Mouse (Mus musculus) midbrain, embryonic 15.5 days (tissue): ENCODE results near the gene Arl15. TPM values are rescaled to one million over a fixed set of nuclear protein-coding genes. Genes with fewer than 3 reads are reported as not detected.
A peak's percentile ranks its signal among the peaks of the same experiment; 100 is the strongest.

Source experiments
- ATAC-seq: fragments of 200-750 bp; cut with Nextera tagmentation; replicated peaks from 2 replicates; pipeline ENCODE4 v1.8.0; 2017; ENCODE audit warnings: moderate TSS enrichment
- H3K27ac ChIP-seq: fragments of 300-500 bp; sonication (generic); 2 replicates; pipeline ENCODE4 v1.5.1; 2015; ENCODE audit warnings: mild to moderate bottlenecking, inconsistent platforms
- H3K27me3 ChIP-seq: fragments of 300-500 bp; sonication (generic); replicated peaks from 2 replicates; pipeline ENCODE4 v1.6.1; 2015; ENCODE audit warnings: inconsistent platforms
- H3K36me3 ChIP-seq: fragments of 300-500 bp; sonication (generic); replicated peaks from 2 replicates; pipeline ENCODE4 v1.6.1; 2015; ENCODE audit warnings: inconsistent platforms
- H3K4me1 ChIP-seq: fragments of 300-500 bp; sonication (generic); 2 replicates; pipeline ENCODE4 v1.6.1; 2015; ENCODE audit warnings: inconsistent platforms
- H3K4me2 ChIP-seq: fragments of 300-500 bp; sonication (generic); 2 replicates; pipeline ENCODE4 v1.6.1; 2015; ENCODE audit warnings: inconsistent platforms, mild to moderate bottlenecking, moderate library complexity
- H3K4me3 ChIP-seq: fragments of 300-500 bp; sonication (generic); 2 replicates; pipeline ENCODE4 v1.5.1; 2015; ENCODE audit warnings: mild to moderate bottlenecking, inconsistent platforms
- H3K9ac ChIP-seq: fragments of 300-500 bp; sonication (generic); 2 replicates; pipeline ENCODE4 v1.6.1; 2015; ENCODE audit warnings: mild to moderate bottlenecking, inconsistent platforms
- H3K9me3 ChIP-seq: fragments of 300-500 bp; sonication (generic); 2 replicates; pipeline ENCODE4 v1.6.1; 2016; ENCODE audit warnings: inconsistent platforms
- WGBS: fragments of 180-500 bp; shearing (Covaris S2); methylation state at CpG from one replicate; pipeline ENCODE4 v1.1.7; 2015; ENCODE audit warnings: mixed read lengths; 5-methylcytosine and 5-hydroxymethylcytosine counted together
- polyA plus RNA-seq: library from polyadenylated mRNA; unstranded; fragments of >200 nt; fragmentation: Nextera tagmentation; extraction: Ambion mirVana; gene quantifications from 2 replicates; pipeline ENCODE4 v1.2.1, GENCODE M21; 2015

The Arl15 gene
- polyA plus RNA-seq, 1 experiment from 2014 or later: 18.5 TPM

DNA sequence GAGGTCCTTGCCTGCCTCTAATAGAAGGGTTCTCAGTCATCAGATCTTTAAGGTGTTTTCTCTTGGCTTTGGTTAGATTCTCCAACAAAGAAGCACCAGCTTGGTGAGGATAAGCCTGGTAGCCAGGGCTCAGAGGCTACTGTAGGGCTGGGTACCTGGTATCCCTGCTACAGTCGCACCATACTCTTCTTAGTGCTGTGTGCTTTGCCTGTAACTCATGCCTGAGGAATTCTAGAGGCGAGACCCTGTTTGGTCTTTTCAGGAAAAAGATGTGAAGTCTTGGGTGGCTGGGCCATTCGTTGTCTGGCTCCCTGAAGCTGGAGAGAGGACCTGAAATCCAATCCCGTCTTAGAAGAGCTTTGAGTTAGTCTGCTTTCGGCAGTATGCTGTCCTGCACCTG, 93.8 kb downstream of the Arl15 start:
- ATAC-seq: no peak

GRCm38 (mm10) chr13:113888704-113889103, 94.4 kb downstream of the Arl15 start:
- Histone ChIP-seq H3K4me3 (no peak overlapping the region; the same call in 1 of the 2 replicates), H3K4me1 (peaks cover 23% of the 10 kb centered on the region), H3K27ac (no peak overlapping the region), H3K4me2 (peak overlapping the region; percentile 43), H3K27me3 (no peaks in the 10 kb centered on the region), H3K9me3 (no peaks in the 10 kb centered on the region), H3K9ac (peak overlapping the region; percentile 21; the same call in 1 of the 2 replicates), H3K36me3 (no peaks in the 10 kb centered on the region)
- WGBS: 22% methylated on average over 16 of the region's 16 CpGs
- peak; percentile 59 for ATAC-seq

More for the DNA sequence above, 93.8 kb downstream of the Arl15 start:
- Histone ChIP-seq H3K27ac (no peak overlapping the region), H3K4me2 (no peak overlapping the region), H3K4me1 (peaks cover 23% of the 10 kb centered on the region), H3K9me3 (no peaks in the 10 kb centered on the region), H3K4me3 (no peak overlapping the region), H3K9ac (no peak overlapping the region), H3K36me3 (no peaks in the 10 kb centered on the region), H3K27me3 (no peaks in the 10 kb centered on the region)
- WGBS: 57% methylated on average over 5 of the region's 5 CpGs

DNA sequence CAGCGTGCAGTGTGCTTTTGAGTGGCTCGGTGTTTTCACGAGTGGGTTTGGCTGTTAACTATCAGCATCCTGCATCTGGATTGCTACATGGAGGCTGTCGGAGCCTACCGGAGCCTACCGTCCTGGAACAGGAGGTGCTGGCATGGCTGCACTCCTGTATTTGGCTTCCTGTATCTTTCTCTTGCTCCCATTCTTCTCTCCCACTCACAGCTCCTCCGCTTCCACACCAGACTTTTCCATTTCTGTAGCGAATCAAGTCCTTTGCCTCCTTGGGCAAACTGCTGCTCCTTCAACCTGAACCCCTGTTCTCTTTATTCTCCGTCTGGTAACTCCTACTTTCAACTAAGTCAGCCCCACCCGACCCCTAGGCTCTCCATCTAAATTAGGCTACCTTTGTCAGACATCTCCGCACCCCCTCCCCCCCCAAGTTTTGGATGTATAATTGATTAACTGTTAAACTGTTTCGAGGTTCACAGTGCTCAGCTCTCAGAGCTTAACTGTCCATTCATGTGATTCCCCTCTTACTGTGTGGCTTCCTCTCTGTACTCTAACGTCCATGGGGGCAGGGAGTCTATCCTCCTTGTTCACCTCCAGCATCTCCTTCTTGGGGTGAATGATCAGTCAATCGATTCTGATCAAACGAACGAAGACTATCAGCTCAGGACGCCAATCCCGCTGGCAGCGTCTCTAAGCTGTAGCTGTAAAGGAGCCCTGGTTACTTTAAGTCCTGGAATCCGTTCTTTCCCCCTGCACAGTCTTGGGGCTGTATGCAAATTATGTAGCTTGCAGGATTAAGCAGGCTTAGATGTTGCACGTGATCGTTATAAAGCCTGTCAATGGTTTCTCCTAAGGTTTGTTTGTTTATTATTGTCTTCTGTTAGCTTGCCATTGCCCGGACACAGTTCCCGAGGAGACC, 95.1 kb downstream of the Arl15 start:
- no peaks in the 10 kb centered on the region for H3K27me3 ChIP-seq
- no peak overlapping the region for H3K9ac ChIP-seq
- no peaks in the 10 kb centered on the region for H3K9me3 ChIP-seq
- H3K4me3 ChIP-seq: no peak overlapping the region; the same call in 1 of the 2 replicates
- no peaks in the 10 kb centered on the region for H3K36me3 ChIP-seq
- H3K27ac ChIP-seq: no peak overlapping the region
- peak overlapping the region; percentile 43 for H3K4me2 ChIP-seq
- peak; percentile 35 for ATAC-seq
- 37% methylated on average over 24 of the region's 24 CpGs for WGBS
- H3K4me1 ChIP-seq: peaks cover 23% of the 10 kb centered on the region

DNA sequence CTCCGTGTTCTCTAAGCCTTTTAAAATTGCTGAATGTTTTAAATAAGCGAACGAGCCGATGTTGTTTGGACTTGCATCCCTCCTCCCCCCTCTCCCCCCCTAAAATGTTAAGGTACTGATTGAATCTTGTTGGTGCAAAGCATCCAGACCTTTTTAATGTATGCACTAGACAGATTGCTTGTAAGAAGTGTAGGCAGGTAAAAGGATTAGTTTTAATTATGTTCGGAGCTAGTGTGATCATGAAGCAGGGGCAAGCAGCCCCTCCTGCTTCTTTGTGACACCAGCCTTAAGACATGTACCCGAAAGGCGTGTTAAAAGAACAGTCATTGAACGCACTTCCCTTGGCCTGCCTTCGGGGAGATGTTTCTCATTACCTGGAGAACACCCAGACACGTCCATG, 102.4 kb downstream of the Arl15 start:
- WGBS: 83% methylated on average over 10 of the region's 10 CpGs
- Histone ChIP-seq H3K9ac (no peak overlapping the region), H3K27ac (no peak overlapping the region), H3K9me3 (no peaks in the 10 kb centered on the region), H3K4me2 (no peak overlapping the region), H3K4me3 (no peak overlapping the region), H3K36me3 (no peaks in the 10 kb centered on the region), H3K27me3 (no peaks in the 10 kb centered on the region), H3K4me1 (no peaks in the 10 kb centered on the region)
- ATAC-seq: no peak

DNA sequence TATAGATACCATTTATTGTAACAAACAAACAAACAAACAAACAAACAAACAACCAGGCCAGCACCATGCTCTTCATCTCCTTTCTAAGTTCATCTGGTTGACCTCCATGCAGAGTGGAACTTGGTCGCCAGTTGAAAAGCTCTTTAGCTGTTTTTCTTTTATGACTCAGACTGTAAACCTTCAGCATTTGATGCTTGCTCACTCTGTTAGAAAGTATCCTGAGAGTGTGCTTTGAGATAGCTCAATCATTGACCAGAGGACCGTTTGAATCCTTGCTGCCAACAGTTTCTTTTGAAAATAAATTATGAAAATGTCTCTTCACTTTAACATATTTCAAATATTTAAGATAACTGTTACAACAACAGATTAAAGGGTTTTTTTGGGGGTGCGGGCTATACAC, 103.2 kb downstream of the Arl15 start:
- no peak for ATAC-seq
- Histone ChIP-seq H3K4me1 (no peaks in the 10 kb centered on the region), H3K27me3 (no peaks in the 10 kb centered on the region), H3K9ac (no peak overlapping the region), H3K36me3 (no peaks in the 10 kb centered on the region), H3K27ac (no peak overlapping the region), H3K4me2 (no peak overlapping the region), H3K4me3 (no peak overlapping the region), H3K9me3 (no peaks in the 10 kb centered on the region)
- WGBS: 92% methylated on average over 3 of the region's 3 CpGs

DNA sequence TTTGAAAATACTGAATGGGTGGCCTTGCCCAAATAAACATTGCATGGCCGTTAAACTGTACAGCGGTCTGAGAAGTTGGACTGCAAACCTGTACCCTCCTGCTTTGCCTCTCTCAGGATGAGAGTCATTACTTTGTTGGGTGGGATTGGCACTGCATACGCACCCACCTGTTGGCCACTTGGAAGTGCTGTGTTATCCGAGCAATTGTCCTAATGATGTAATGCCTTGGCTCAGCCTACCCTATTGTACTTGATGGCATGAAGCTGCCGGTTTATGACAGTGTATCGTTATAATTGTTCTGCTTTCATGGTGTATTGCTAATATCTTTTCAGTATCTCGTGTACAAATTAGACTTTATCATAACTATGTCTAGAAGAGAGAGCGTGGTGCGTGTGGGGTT, 103.6 kb downstream of the Arl15 start:
- Histone ChIP-seq H3K9ac (no peak overlapping the region), H3K4me2 (no peak overlapping the region), H3K27ac (no peak overlapping the region), H3K27me3 (no peaks in the 10 kb centered on the region), H3K36me3 (no peaks in the 10 kb centered on the region), H3K9me3 (no peaks in the 10 kb centered on the region), H3K4me1 (no peaks in the 10 kb centered on the region), H3K4me3 (no peak overlapping the region)
- no peak for ATAC-seq
- WGBS: 92% methylated on average over 9 of the region's 9 CpGs

- ATAC-seq: no peak
- Histone ChIP-seq H3K9ac (no peak overlapping the region), H3K9me3 (no peaks in the 10 kb centered on the region), H3K4me1 (no peaks in the 10 kb centered on the region), H3K27ac (no peak overlapping the region), H3K36me3 (no peaks in the 10 kb centered on the region), H3K4me3 (no peak overlapping the region), H3K4me2 (no peak overlapping the region), H3K27me3 (no peaks in the 10 kb centered on the region)
- WGBS: 93% methylated on average over 11 of the region's 11 CpGs
Measured at GRCm38 (mm10) chr13:113901001-113901545, 106.8 kb downstream of the Arl15 start.

DNA sequence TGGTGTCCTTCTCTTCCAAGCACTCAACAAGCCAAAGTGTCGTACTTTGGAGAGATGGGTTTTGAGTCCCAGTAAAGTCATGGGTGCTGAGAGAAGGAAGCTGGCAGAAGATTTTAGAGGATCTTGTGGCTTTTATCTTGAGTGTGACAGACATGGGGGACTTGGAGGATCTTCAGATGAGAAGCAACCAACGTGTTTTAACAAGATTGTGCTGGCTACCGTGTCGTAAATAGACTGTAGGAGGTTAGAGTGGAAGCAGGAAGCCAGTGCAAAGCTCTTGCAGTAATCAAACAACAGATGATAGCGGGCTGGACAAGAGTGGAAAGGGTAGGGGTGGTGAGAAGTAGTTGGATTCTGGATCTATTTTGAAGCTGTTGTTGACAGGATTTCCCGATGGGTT, 109.0 kb downstream of the Arl15 start:
- Histone ChIP-seq H3K27ac (no peak overlapping the region), H3K36me3 (no peaks in the 10 kb centered on the region), H3K4me1 (no peaks in the 10 kb centered on the region), H3K9ac (no peak overlapping the region), H3K27me3 (no peaks in the 10 kb centered on the region), H3K9me3 (no peaks in the 10 kb centered on the region), H3K4me2 (no peak overlapping the region), H3K4me3 (no peak overlapping the region)
- WGBS: 90% methylated on average over 6 of the region's 6 CpGs
- no peak for ATAC-seq

DNA sequence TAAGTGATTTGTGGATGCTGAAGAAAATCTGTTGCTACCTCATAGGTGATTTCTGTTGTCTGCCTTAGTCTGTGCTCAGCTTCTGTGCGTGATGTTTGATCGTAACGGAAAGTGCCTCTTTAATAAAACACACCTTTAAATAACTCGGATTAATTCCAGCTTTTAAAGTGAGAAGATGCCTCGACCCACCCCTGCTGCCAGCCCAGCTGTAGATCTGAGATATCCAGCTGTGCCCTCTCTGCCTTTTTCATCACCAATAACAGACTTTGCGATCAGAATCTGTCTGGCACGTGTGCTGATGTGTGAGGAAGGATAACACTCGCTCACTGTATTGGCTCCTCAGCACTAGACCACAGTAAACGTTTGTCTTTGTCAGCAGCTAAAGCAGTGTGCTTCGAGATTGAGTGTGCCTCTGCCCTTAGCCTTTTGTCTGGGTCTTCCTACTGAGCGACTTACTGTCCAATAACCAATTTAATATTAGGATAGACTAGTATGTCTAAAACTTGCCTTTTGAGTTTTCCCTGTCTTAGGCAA, 117.7 kb downstream of the Arl15 start:
- Histone ChIP-seq H3K27ac (no peak overlapping the region), H3K9me3 (no peaks in the 10 kb centered on the region), H3K4me3 (no peak overlapping the region), H3K4me2 (peak overlapping the region; percentile 19; the same call in 1 of the 2 replicates), H3K4me1 (peaks cover 15% of the 10 kb centered on the region), H3K9ac (no peak overlapping the region), H3K36me3 (no peaks in the 10 kb centered on the region), H3K27me3 (no peaks in the 10 kb centered on the region)
- 37% methylated on average over 11 of the region's 11 CpGs for WGBS
- peak; percentile 55 for ATAC-seq

GRCm38 (mm10) chr13:113914551-113914971, 120.3 kb downstream of the Arl15 start:
- H3K4me1 ChIP-seq: peaks cover 30% of the 10 kb centered on the region
- no peak overlapping the region for H3K9ac ChIP-seq
- 8% methylated on average over 9 of the region's 9 CpGs for WGBS
- no peak overlapping the region for H3K4me3 ChIP-seq
- H3K27me3 ChIP-seq: no peaks in the 10 kb centered on the region
- no peak for ATAC-seq
- H3K4me2 ChIP-seq: peak overlapping the region; percentile 17; the same call in 1 of the 2 replicates
- no peak overlapping the region for H3K27ac ChIP-seq
- H3K9me3 ChIP-seq: no peaks in the 10 kb centered on the region
- H3K36me3 ChIP-seq: no peaks in the 10 kb centered on the region

DNA sequence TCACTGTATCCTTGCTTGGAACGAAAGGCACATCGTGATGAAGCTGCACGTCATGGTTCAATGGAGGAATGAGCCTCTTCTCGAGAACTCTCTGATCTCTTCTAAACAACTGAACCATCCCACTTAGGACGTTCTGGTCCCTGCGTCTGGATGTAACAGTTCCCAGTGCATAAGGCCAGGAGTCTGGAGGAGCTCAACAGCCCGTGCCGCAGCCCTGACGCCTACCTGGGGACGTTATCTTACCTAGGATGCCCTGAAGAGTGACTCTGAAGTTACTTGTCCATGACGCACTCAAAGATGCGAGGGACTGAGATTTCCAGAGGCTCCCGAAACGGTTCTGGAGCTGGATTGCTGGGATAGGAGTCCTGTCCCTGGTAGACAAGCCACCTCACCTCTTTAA, 121.4 kb downstream of the Arl15 start:
- no peak for ATAC-seq
- Histone ChIP-seq H3K27ac (no peak overlapping the region), H3K9ac (no peak overlapping the region), H3K4me2 (no peak overlapping the region), H3K27me3 (no peaks in the 10 kb centered on the region), H3K9me3 (no peaks in the 10 kb centered on the region), H3K4me1 (peaks cover 30% of the 10 kb centered on the region), H3K36me3 (no peaks in the 10 kb centered on the region), H3K4me3 (no peak overlapping the region)
- WGBS: 83% methylated on average over 14 of the region's 14 CpGs

DNA sequence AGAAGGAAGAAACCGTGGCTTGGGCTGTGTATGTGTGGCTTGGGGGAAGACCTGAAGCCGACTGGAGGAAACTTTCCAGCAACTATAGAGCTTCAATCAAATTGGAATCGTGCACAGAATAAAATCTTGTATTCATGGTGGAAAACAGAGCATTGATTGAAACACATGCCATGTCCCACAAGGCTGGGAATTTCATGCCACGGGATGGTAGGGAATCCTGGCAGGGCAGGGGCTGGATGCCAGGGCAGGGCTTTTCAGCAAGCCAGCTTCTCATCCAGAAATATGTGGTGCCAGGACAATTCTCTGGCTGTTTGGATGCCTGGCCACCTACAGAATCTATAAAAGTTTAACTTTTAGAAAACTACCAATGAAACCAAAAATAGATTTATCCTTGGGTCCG, 122.5 kb downstream of the Arl15 start:
- H3K27ac ChIP-seq: no peak overlapping the region
- no peaks in the 10 kb centered on the region for H3K36me3 ChIP-seq
- no peaks in the 10 kb centered on the region for H3K9me3 ChIP-seq
- H3K9ac ChIP-seq: no peak overlapping the region
- no peaks in the 10 kb centered on the region for H3K27me3 ChIP-seq
- peaks cover 30% of the 10 kb centered on the region for H3K4me1 ChIP-seq
- H3K4me3 ChIP-seq: no peak overlapping the region
- WGBS: 66% methylated on average over 5 of the region's 5 CpGs
- peak; percentile 19; the same call in 1 of the 2 replicates for ATAC-seq
- H3K4me2 ChIP-seq: no peak overlapping the region
